Mouse (Mus musculus) intestine, embryonic 15.5 days (tissue): ENCODE data around the gene Tcp10c. TPM values are rescaled to one million over a fixed set of nuclear protein-coding genes. Genes with fewer than 3 reads are reported as not detected.

ENCODE experiments used
- polyA plus RNA-seq: library from polyadenylated mRNA; unstranded; fragments of >200 nt; fragmentation: Nextera tagmentation; extraction: Ambion mirVana; gene quantifications from 2 replicates; pipeline ENCODE4 v1.2.1, GENCODE M21; 2015

Gene Tcp10c
- polyA plus RNA-seq, 1 experiment from 2014 or later = not detected

Other genes with a start within 250 kb of the Tcp10c start
- not detected in 2 replicates for gene Unc93a, start 222.8 kb upstream of the Tcp10c start, polyA plus RNA-seq
- gene Smok2a, start 133.4 kb upstream of the Tcp10c start, polyA plus RNA-seq = not detected in 2 replicates
- not detected in 2 replicates for gene Smok2b, start 124.3 kb upstream of the Tcp10c start, polyA plus RNA-seq